8 mouse cellular contexts compared by ENCODE assay signal in genomic region chr8:94838600-94838999, GRCm38 (mm10). TPM values are rescaled to one million over a fixed set of nuclear protein-coding genes. Genes with fewer than 3 reads are reported as not detected.
DNase-seq lines count a peak whose midpoint lies in the region; ATAC-seq and TF ChIP-seq lines count a peak whose summit lies in the region.

No protein-coding gene starts in this region.

- WGBS in limb, embryonic 12.5 days: under 1% methylated on average over 24 of the region's 24 CpGs
- WGBS in midbrain, embryonic 11.5 days: under 1% methylated on average over 24 of the region's 24 CpGs

- peak; percentile 64 for DNase-seq in CH12.LX (ENCODE audit: extremely low read depth)
- DNase-seq in adrenal gland, adult 2 months: peak; percentile 90
- DNase-seq in embryo, embryonic 10.5 days (ENCODE audit: low spot score): peak; percentile 50
- peak; percentile 73 to 77 for DNase-seq in gastrocnemius, postnatal 36 days
- no peak for DNase-seq in midbrain, embryonic 11.5 days (ENCODE audit: low spot score, missing footprints)
- peak; percentile 39 for DNase-seq in telencephalon, adult 2 months (ENCODE audit: low read depth, low spot score)

- in situ Hi-C loops in CH12.LX (cut with MboI; ENCODE audit: low pct_ligation_motif_present, low pct_unique_long_range_greater_than_20kb, low sequenced_read_pairs): no loop called here

- TF ChIP-seq EP300 in CH12.LX (IDR thresholded peaks at IDR 0.05; ENCODE audit: low read length): no peak

- TF ChIP-seq RAD21 in CH12.LX (IDR thresholded peaks at IDR 0.05; ENCODE audit: low read depth, low read length): no peak

- H3K27me3 ChIP-seq in CH12.LX (replicated peaks): no peaks in the 10 kb centered on the region
- no peaks in the 10 kb centered on the region for H3K27me3 ChIP-seq in limb, embryonic 12.5 days
- no peaks in the 10 kb centered on the region for H3K27me3 ChIP-seq in midbrain, embryonic 11.5 days (ENCODE audit: control insufficient read depth, insufficient read depth, low read length)

- peak overlapping the region; percentile 1; the same call in 1 of the 2 replicates for H3K4me2 ChIP-seq in CH12.LX (ENCODE audit: insufficient read depth, low read depth, poor library complexity, severe bottlenecking)
- H3K4me2 ChIP-seq in limb, embryonic 12.5 days: peak overlapping the region; percentile 64
- peak overlapping the region; percentile 54 for H3K4me2 ChIP-seq in midbrain, embryonic 11.5 days

- no peak for TF ChIP-seq CTCF in CH12.LX (conservative IDR thresholded peaks at IDR 0.05 in 1 of 2, IDR thresholded peaks at IDR 0.05 in 1 of 2; ENCODE audit: low read depth in 2 of 2, low read length in 2 of 2)

- H3K4me3 ChIP-seq in CH12.LX (replicated peaks in 1 of 3; ENCODE audit: low read depth in 2 of 3, low read length in 2 of 3, poor library complexity in 1 of 3): peak overlapping the region; percentile 82 to 96 (median 94)
- peak overlapping the region; percentile 89 for H3K4me3 ChIP-seq in limb, embryonic 12.5 days (replicated peaks)
- peak overlapping the region; percentile 92 for H3K4me3 ChIP-seq in midbrain, embryonic 11.5 days (ENCODE audit: low read depth, low read length)

- peak overlapping the region; percentile 93 for H3K9ac ChIP-seq in CH12.LX (ENCODE audit: insufficient read depth, low read depth)
- H3K9ac ChIP-seq in limb, embryonic 12.5 days (replicated peaks): peak overlapping the region; percentile 92
- H3K9ac ChIP-seq in midbrain, embryonic 11.5 days (ENCODE audit: low read length): peak overlapping the region; percentile 63

- peaks cover 0 to 22% of the 10 kb centered on the region in 2 experiments; a peak in 2 of 4 replicates for H3K4me1 ChIP-seq in CH12.LX (ENCODE audit: control insufficient read depth in 1 of 2, insufficient read depth in 2 of 2)
- peaks cover 16% of the 10 kb centered on the region for H3K4me1 ChIP-seq in limb, embryonic 12.5 days (replicated peaks)
- peaks cover 9% of the 10 kb centered on the region for H3K4me1 ChIP-seq in midbrain, embryonic 11.5 days (ENCODE audit: control insufficient read depth, insufficient read depth, low read length)

- peaks cover 28% of the 10 kb centered on the region for H3K79me2 ChIP-seq in CH12.LX (replicated peaks; ENCODE audit: control insufficient read depth, extremely low read depth, insufficient read depth, poor library complexity, severe bottlenecking)

- H3K27ac ChIP-seq in CH12.LX (ENCODE audit: insufficient read depth, low read depth): peak overlapping the region; percentile 65
- peak overlapping the region; percentile 84 for H3K27ac ChIP-seq in limb, embryonic 12.5 days
- H3K27ac ChIP-seq in midbrain, embryonic 11.5 days (ENCODE audit: low read depth, low read length): peak overlapping the region; percentile 25

- ATAC-seq in inflammation-experienced regulatory T-cells, adult 6 months: peak; percentile 55
- peak; percentile 69 for ATAC-seq in limb, embryonic 12.5 days (ENCODE audit: insufficient number of reproducible peaks, insufficient read depth, low FRiP score, low TSS enrichment, low read depth)
- ATAC-seq in midbrain, embryonic 11.5 days (ENCODE audit: low FRiP score): peak; percentile 61

- intact Hi-C loops in gastrocnemius, postnatal 36 days (cut with DNase I): no loop called here

- no peak for TF ChIP-seq POLR2A in CH12.LX (IDR thresholded peaks at IDR 0.05; ENCODE audit: low read depth, low read length)

- peaks cover 5 to 19% of the 10 kb centered on the region in 2 experiments for H3K36me3 ChIP-seq in CH12.LX (replicated peaks in 1 of 2; ENCODE audit: control insufficient read depth in 1 of 2, insufficient read depth in 1 of 2, low read length in 1 of 2)
- H3K36me3 ChIP-seq in limb, embryonic 12.5 days: 0 out of 2 replicates have a peak, but pooled peaks cover 6% of the 10 kb centered on the region
- no peaks in the 10 kb centered on the region for H3K36me3 ChIP-seq in midbrain, embryonic 11.5 days (ENCODE audit: control insufficient read depth, insufficient read depth, low read length)

- H3K9me3 ChIP-seq in CH12.LX (replicated peaks; ENCODE audit: low read length): no peaks in the 10 kb centered on the region
- H3K9me3 ChIP-seq in limb, embryonic 12.5 days: no peaks in the 10 kb centered on the region
- no peaks in the 10 kb centered on the region for H3K9me3 ChIP-seq in midbrain, embryonic 11.5 days (ENCODE audit: control insufficient read depth, low read length)

- dilution Hi-C loops in CH12.LX (cut with MboI; ENCODE audit: extremely low pct_ligation_motif_present, extremely low pct_unique_long_range_greater_than_20kb, low sequenced_read_pairs): no loop called here

TF ChIP-seq in CH12.LX, 34 proteins besides CTCF, POLR2A, EP300 and RAD21 (continues in another document):
- 0 out of 2 replicates have a peak, but pooled peaks have one; percentile 52 for TF ChIP-seq MYC (IDR thresholded peaks at IDR 0.05; ENCODE audit: low read depth, low read length)
- no peak for TF ChIP-seq POLR2AphosphoS2 (IDR thresholded peaks at IDR 0.05; ENCODE audit: low read depth, low read length)
- no peak for TF ChIP-seq KAT2A (IDR thresholded peaks at IDR 0.05; ENCODE audit: insufficient replicate concordance, low read length)
- TF ChIP-seq JUND (conservative IDR thresholded peaks at IDR 0.05; ENCODE audit: low read depth, low read length): no peak
- TF ChIP-seq PAX5 (IDR thresholded peaks at IDR 0.05; ENCODE audit: low read length): no peak
- no peak for TF ChIP-seq HCFC1 (IDR thresholded peaks at IDR 0.05; ENCODE audit: low read depth, low read length)
- no peak for TF ChIP-seq MAZ (IDR thresholded peaks at IDR 0.05; ENCODE audit: low read depth, low read length)
- no peak for TF ChIP-seq E2F4 (IDR thresholded peaks at IDR 0.05; ENCODE audit: insufficient replicate concordance, low read depth, low read length)
- TF ChIP-seq USF2 (conservative IDR thresholded peaks at IDR 0.05; ENCODE audit: low read depth, low read length): no peak
- TF ChIP-seq UBTF (IDR thresholded peaks at IDR 0.05; ENCODE audit: low read depth, low read length): 0 out of 2 replicates have a peak, but pooled peaks have one; percentile 15
- no peak for TF ChIP-seq ZNF384 (IDR thresholded peaks at IDR 0.05; ENCODE audit: low read depth, low read length)

RNA-seq across cellular contexts. Expression of gene Ciapin1, which starts 0.4 kb away (rescaled TPM):
- 83.1 and 99.8 TPM in 2 replicates for total RNA-seq in CH12.LX (2012; rRNA removed)
- 89.4 and 97.1 TPM in 2 replicates for total RNA-seq in CH12.LX (2014; rRNA removed)
- 139 and 189 TPM in 2 replicates for polyA plus RNA-seq in CH12.LX (2012; ENCODE audit: insufficient read length, low read depth)
- total RNA-seq in adrenal gland, adult 2 months (2021): 100 to 1,000 TPM in 1 of 2 experiments, 10 to 100 TPM in 1; 81.5 to 123 TPM
- polyA plus RNA-seq in adrenal gland, adult 2 months (2012; rRNA removed): 118 and 146 TPM in 2 replicates
- total RNA-seq in gastrocnemius, postnatal 36 days (2021): 10 to 100 TPM; 31.9 to 34.4 TPM
- polyA plus RNA-seq in inflammation-experienced regulatory T-cells, adult 6 months (2017; shearing (Covaris generic)): 100 to 1,000 TPM; 107 to 149 (median 110) TPM
- 145 and 156 TPM in 2 replicates for polyA plus RNA-seq in limb, embryonic 12.5 days (2016; fragmentation: Nextera tagmentation; extraction: Ambion mirVana)
- 134 and 154 TPM in 2 replicates for polyA plus RNA-seq in midbrain, embryonic 11.5 days (2014; fragmentation: Nextera tagmentation; extraction: Ambion mirVana)

RNA-seq across cellular contexts. Expression of gene Coq9, which starts 0.5 kb away (rescaled TPM):
- total RNA-seq in CH12.LX (2012; rRNA removed) (68.5 and 82.2 TPM in 2 replicates), CH12.LX (2014; rRNA removed) (44.2 and 48.5 TPM in 2 replicates)
- 68.8 and 97.0 TPM in 2 replicates for polyA plus RNA-seq in CH12.LX (2012; ENCODE audit: insufficient read length, low read depth)
- 100 to 1,000 TPM; 186 to 208 TPM for total RNA-seq in adrenal gland, adult 2 months (2021)
- polyA plus RNA-seq in adrenal gland, adult 2 months (2012; rRNA removed): 538 and 543 TPM in 2 replicates
- total RNA-seq in gastrocnemius, postnatal 36 days (2021): 100 to 1,000 TPM; 411 to 443 TPM
- polyA plus RNA-seq in inflammation-experienced regulatory T-cells, adult 6 months (2017; shearing (Covaris generic)): 10 to 100 TPM; 35.5 to 40.6 (median 37.5) TPM
- polyA plus RNA-seq in limb, embryonic 12.5 days (2016; fragmentation: Nextera tagmentation; extraction: Ambion mirVana): 61.8 and 64.4 TPM in 2 replicates
- polyA plus RNA-seq in midbrain, embryonic 11.5 days (2014; fragmentation: Nextera tagmentation; extraction: Ambion mirVana): 49.4 and 51.5 TPM in 2 replicates

RNA-seq across cellular contexts. Expression of gene Polr2c, which starts 18.6 kb away (rescaled TPM):
- 93.2 and 102 TPM in 2 replicates for total RNA-seq in CH12.LX (2012; rRNA removed)
- 120 and 130 TPM in 2 replicates for total RNA-seq in CH12.LX (2014; rRNA removed)
- 134 and 141 TPM in 2 replicates for polyA plus RNA-seq in CH12.LX (2012; ENCODE audit: insufficient read length, low read depth)
- total RNA-seq in adrenal gland, adult 2 months (2021): 10 to 100 TPM; 54.5 to 68.0 TPM
- polyA plus RNA-seq in adrenal gland, adult 2 months (2012; rRNA removed): 52.0 and 66.6 TPM in 2 replicates
- total RNA-seq in gastrocnemius, postnatal 36 days (2021): 10 to 100 TPM; 34.3 to 44.5 TPM
- polyA plus RNA-seq in inflammation-experienced regulatory T-cells, adult 6 months (2017; shearing (Covaris generic)): 100 to 1,000 TPM in 2 of 3 experiments, 10 to 100 TPM in 1; 85.4 to 108 (median 104) TPM
- 161 and 173 TPM in 2 replicates for polyA plus RNA-seq in limb, embryonic 12.5 days (2016; fragmentation: Nextera tagmentation; extraction: Ambion mirVana)
- 160 and 169 TPM in 2 replicates for polyA plus RNA-seq in midbrain, embryonic 11.5 days (2014; fragmentation: Nextera tagmentation; extraction: Ambion mirVana)

RNA-seq across cellular contexts. Expression of gene Ccl17, which starts 28.3 kb away (rescaled TPM):
- total RNA-seq in CH12.LX (2012; rRNA removed) (2.1 and 2.2 TPM in 2 replicates), CH12.LX (2014; rRNA removed) (2.5 and 2.6 TPM in 2 replicates)
- polyA plus RNA-seq in CH12.LX (2012; ENCODE audit: insufficient read length, low read depth): 1.3 and 2.5 TPM in 2 replicates
- 1 to 10 TPM in 1 of 2 experiments, not detected in 1; 1.7 TPM for total RNA-seq in adrenal gland, adult 2 months (2021)
- 0.36 TPM in 1 of 2 replicates, not detected in the other for polyA plus RNA-seq in adrenal gland, adult 2 months (2012; rRNA removed)
- not detected for total RNA-seq in gastrocnemius, postnatal 36 days (2021)
- not detected for polyA plus RNA-seq in inflammation-experienced regulatory T-cells, adult 6 months (2017; shearing (Covaris generic))
- polyA plus RNA-seq in limb, embryonic 12.5 days (2016; fragmentation: Nextera tagmentation; extraction: Ambion mirVana): not detected in 2 replicates
- polyA plus RNA-seq in midbrain, embryonic 11.5 days (2014; fragmentation: Nextera tagmentation; extraction: Ambion mirVana): not detected in 2 replicates

RNA-seq across cellular contexts. Expression of gene Dok4, which starts 37.5 kb away (rescaled TPM):
- total RNA-seq in CH12.LX (2012; rRNA removed) (1.8 and 2.3 TPM in 2 replicates), CH12.LX (2014; rRNA removed) (1.6 and 2.3 TPM in 2 replicates)
- 1.7 and 1.9 TPM in 2 replicates for polyA plus RNA-seq in CH12.LX (2012; ENCODE audit: insufficient read length, low read depth)
- 10 to 100 TPM in 1 of 2 experiments, 1 to 10 TPM in 1; 5.8 to 12.4 TPM for total RNA-seq in adrenal gland, adult 2 months (2021)
- 13.0 and 18.2 TPM in 2 replicates for polyA plus RNA-seq in adrenal gland, adult 2 months (2012; rRNA removed)
- 1 to 10 TPM; 2.6 to 4.9 TPM for total RNA-seq in gastrocnemius, postnatal 36 days (2021)
- polyA plus RNA-seq in inflammation-experienced regulatory T-cells, adult 6 months (2017; shearing (Covaris generic)): under 1 TPM; 0.35 to 0.50 (median 0.50) TPM
- 18.9 and 20.0 TPM in 2 replicates for polyA plus RNA-seq in limb, embryonic 12.5 days (2016; fragmentation: Nextera tagmentation; extraction: Ambion mirVana)
- 12.0 and 12.9 TPM in 2 replicates for polyA plus RNA-seq in midbrain, embryonic 11.5 days (2014; fragmentation: Nextera tagmentation; extraction: Ambion mirVana)

Comparison
In these comparisons a context has a peak if more than half of its experiments do, and no peak if none do; other contexts are left out.
1. H3K27ac ChIP-seq: peak in every context shown above with its lines; median percentile 84 in limb, embryonic 12.5 days; 65 in CH12.LX; 25 in midbrain, embryonic 11.5 days.
2. H3K4me2 ChIP-seq: peak in every context shown above with its lines; median percentile 64 in limb, embryonic 12.5 days; 54 in midbrain, embryonic 11.5 days; 1 in CH12.LX.